ENCODE assay signal across 17 mouse cellular contexts in the genomic region with DNA sequence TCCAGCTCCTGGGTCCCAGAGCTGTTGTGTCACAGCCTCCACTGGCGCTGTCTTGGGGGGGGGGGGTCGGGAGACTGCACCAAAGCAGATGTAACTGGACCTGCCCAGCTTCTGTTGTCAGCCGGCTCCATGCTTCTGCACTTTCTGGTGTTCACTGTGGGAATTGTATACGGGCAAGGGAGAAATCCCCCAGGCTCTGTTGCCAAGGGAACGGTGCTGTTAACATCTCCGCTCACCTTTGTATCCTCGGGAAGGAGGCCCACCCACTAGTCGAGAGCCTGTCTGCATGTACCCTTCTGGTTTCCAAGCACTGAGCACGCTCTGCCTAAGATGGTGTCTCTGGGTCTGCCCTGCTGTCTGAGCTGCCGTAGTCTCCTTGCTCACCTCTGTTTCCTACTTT. TPM values are rescaled to one million over a fixed set of nuclear protein-coding genes. Genes with fewer than 3 reads are reported as not detected.
DNase-seq lines count a peak whose midpoint lies in the region; ATAC-seq and TF ChIP-seq lines count a peak whose summit lies in the region.
"Had no signal": no experiment of that assay in that cellular context is flagged by ENCODE, and none has a peak within 500 bp of the region (broad histone marks: within the 10 kb centered on the region; RNA-seq: fewer than 3 reads in every experiment).

No protein-coding gene starts in this region.

- ATAC-seq in hindbrain, embryonic 14.5 days (ENCODE audit: low FRiP score): no peak
- ATAC-seq in forebrain, postnatal 0 days: peak; percentile 54; the same call in 1 of the 2 replicates
- ATAC-seq: hindbrain, embryonic 16.5 days; lung, postnatal 0 days had no signal

- H3K4me3 ChIP-seq in hindbrain, embryonic 10.5 days: no peak overlapping the region
- H3K4me3 ChIP-seq in hindbrain, embryonic 14.5 days (replicated peaks; ENCODE audit: low read length): no peak overlapping the region
- no peak overlapping the region for H3K4me3 ChIP-seq in forebrain, postnatal 0 days (ENCODE audit: low read depth, low read length)
- H3K4me3 ChIP-seq: heart, embryonic 15.5 days had no signal

- DNase-seq in hindbrain, embryonic 10.5 days (ENCODE audit: low spot score): peak; percentile 14
- DNase-seq in hindbrain, embryonic 14.5 days (ENCODE audit: low spot score): no peak
- DNase-seq in ES-CJ7 (ENCODE audit: low read depth, low spot score): peak; percentile 60
- DNase-seq in brain, embryonic 14.5 days (ENCODE audit: low read depth): peak; percentile 54
- DNase-seq in forebrain, postnatal 0 days: no peak
- no peak for DNase-seq in testis, postnatal 14 days (ENCODE audit: low spot score)
- no peak for DNase-seq in left cerebral cortex, adult 18-20 months (ENCODE audit: low spot score in 2 of 2)
- DNase-seq in cerebellum, adult 11-12 months: no peak
- DNase-seq: adrenal gland, postnatal 14 days; cerebellum, postnatal 14 days; kidney, adult 18-20 months; kidney, postnatal 36 days; left cerebral cortex, postnatal 4 days had no signal

- H3K4me2 ChIP-seq in hindbrain, embryonic 14.5 days (replicated peaks): no peak overlapping the region
- no peak overlapping the region for H3K4me2 ChIP-seq in forebrain, postnatal 0 days (ENCODE audit: low read depth)
- H3K4me2 ChIP-seq: heart, embryonic 15.5 days had no signal

- H3K4me1 ChIP-seq in hindbrain, embryonic 10.5 days (replicated peaks): peaks cover 9% of the 10 kb centered on the region
- no peaks in the 10 kb centered on the region for H3K4me1 ChIP-seq in hindbrain, embryonic 14.5 days (replicated peaks; ENCODE audit: control insufficient read depth, insufficient read depth, low read length)
- no peaks in the 10 kb centered on the region for H3K4me1 ChIP-seq in forebrain, postnatal 0 days (ENCODE audit: insufficient read depth)

- no peak for TF ChIP-seq CTCF in brain, embryonic 14.5 days (IDR thresholded peaks at IDR 0.05; ENCODE audit: borderline replicate concordance, extremely low read depth, insufficient read depth, insufficient read length)
- no peak for TF ChIP-seq CTCF in forebrain, postnatal 0 days (IDR thresholded peaks at IDR 0.05; ENCODE audit: low read depth)

- H3K36me3 ChIP-seq in hindbrain, embryonic 10.5 days: peaks cover 99% of the 10 kb centered on the region
- peaks cover 93% of the 10 kb centered on the region for H3K36me3 ChIP-seq in hindbrain, embryonic 14.5 days (replicated peaks; ENCODE audit: control insufficient read depth, insufficient read depth)
- peaks cover 81% of the 10 kb centered on the region for H3K36me3 ChIP-seq in forebrain, postnatal 0 days (ENCODE audit: insufficient read depth)

- TF ChIP-seq POLR2A in brain, embryonic 14.5 days (IDR thresholded peaks at IDR 0.05; ENCODE audit: borderline replicate concordance, extremely low read depth, insufficient read depth, insufficient read length, poor library complexity, severe bottlenecking): no peak

- H3K27me3 ChIP-seq in hindbrain, embryonic 10.5 days (ENCODE audit: insufficient read depth, poor library complexity, severe bottlenecking): no peaks in the 10 kb centered on the region
- H3K27me3 ChIP-seq in hindbrain, embryonic 14.5 days (ENCODE audit: control insufficient read depth, insufficient read depth, low read length): no peaks in the 10 kb centered on the region
- no peaks in the 10 kb centered on the region for H3K27me3 ChIP-seq in forebrain, postnatal 0 days (ENCODE audit: insufficient read depth, low read length)
- H3K27me3 ChIP-seq: heart, embryonic 15.5 days had no signal

- 0 out of 2 replicates have a peak overlapping the region, but pooled peaks have one; percentile 41 for H3K27ac ChIP-seq in hindbrain, embryonic 10.5 days
- no peak overlapping the region for H3K27ac ChIP-seq in hindbrain, embryonic 14.5 days
- 0 out of 2 replicates have a peak overlapping the region, but pooled peaks have one; percentile 29 for H3K27ac ChIP-seq in forebrain, postnatal 0 days (ENCODE audit: low read depth, low read length)
- H3K27ac ChIP-seq: heart, embryonic 15.5 days; liver, embryonic 14.5 days had no signal

- no peaks in the 10 kb centered on the region for H3K9me3 ChIP-seq in hindbrain, embryonic 10.5 days
- no peaks in the 10 kb centered on the region for H3K9me3 ChIP-seq in hindbrain, embryonic 14.5 days (ENCODE audit: control insufficient read depth, low read length)
- H3K9me3 ChIP-seq in forebrain, postnatal 0 days (ENCODE audit: low read length): no peaks in the 10 kb centered on the region
- H3K9me3 ChIP-seq: heart, embryonic 15.5 days had no signal

- H3K9ac ChIP-seq in hindbrain, embryonic 14.5 days: no peak overlapping the region
- no peak overlapping the region for H3K9ac ChIP-seq in forebrain, postnatal 0 days
- H3K9ac ChIP-seq: heart, embryonic 15.5 days; liver, embryonic 14.5 days had no signal

- WGBS in hindbrain, embryonic 10.5 days: 57% methylated on average over 10 of the region's 10 CpGs
- WGBS in hindbrain, embryonic 14.5 days: 42% methylated on average over 10 of the region's 10 CpGs
- WGBS in forebrain, postnatal 0 days: 31% methylated on average over 10 of the region's 10 CpGs

RNA-seq across cellular contexts. Expression of gene Iffo2, which starts 43.3 kb away (rescaled TPM):
- 3.6 and 4.6 TPM in 2 replicates for polyA plus RNA-seq in hindbrain, embryonic 10.5 days (2016; fragmentation: Nextera tagmentation; extraction: Ambion mirVana)
- 5.6 and 6.0 TPM in 2 replicates for polyA plus RNA-seq in hindbrain, embryonic 14.5 days (2014; fragmentation: Nextera tagmentation; extraction: Ambion mirVana)
- 5.6 and 11.0 TPM in 2 replicates for polyA plus RNA-seq in brain, embryonic 14.5 days (2012; rRNA removed)
- total RNA-seq in forebrain, postnatal 0 days (2014; rRNA removed): 13.8 and 15.8 TPM in 2 replicates
- 3.5 and 5.3 TPM in 2 replicates for polyA plus RNA-seq in forebrain, postnatal 0 days (2015; fragmentation: Nextera tagmentation; extraction: Ambion mirVana)
- total RNA-seq in left cerebral cortex, adult 18-20 months (2021): 10 to 100 TPM; 18.8 to 19.4 TPM

Comparison
In these comparisons a context has a peak if more than half of its experiments do, and no peak if none do; other contexts are left out.
1. DNase-seq: peak in hindbrain, embryonic 10.5 days (single experiment), ES-CJ7 (single experiment) and brain, embryonic 14.5 days (single experiment); none in hindbrain, embryonic 14.5 days (single experiment), forebrain, postnatal 0 days (single experiment), testis, postnatal 14 days (single experiment), left cerebral cortex, adult 18-20 months (0 of 2) and cerebellum, adult 11-12 months (single experiment).